In genomic region chr17:56471136-56471535, GRCm38 (mm10) we compare ENCODE assay signal across 20 mouse cellular contexts. TPM values are rescaled to one million over a fixed set of nuclear protein-coding genes. Genes with fewer than 3 reads are reported as not detected.
A peak's percentile ranks its signal among the peaks of the same experiment; 100 is the strongest.
DNase-seq lines count a peak whose midpoint lies in the region; ATAC-seq and TF ChIP-seq lines count a peak whose summit lies in the region.
"Had no signal": no experiment of that assay in that cellular context is flagged by ENCODE, and none has a peak within 500 bp of the region (broad histone marks: within the 10 kb centered on the region; RNA-seq: fewer than 3 reads in every experiment).

No protein-coding gene starts in this region.

- peaks cover 18% of the 10 kb centered on the region for H3K36me3 ChIP-seq in embryonic facial prominence, embryonic 10.5 days (replicated peaks)
- H3K36me3 ChIP-seq in neural tube, embryonic 13.5 days = 0 out of 2 replicates have a peak, but pooled peaks cover 7% of the 10 kb centered on the region
- H3K36me3 ChIP-seq: liver, embryonic 15.5 days had no signal

- no peak for ATAC-seq in neural tube, embryonic 13.5 days (ENCODE audit: low read depth)
- ATAC-seq: Patski had no signal

- peaks cover 92% of the 10 kb centered on the region for H3K4me1 ChIP-seq in embryonic facial prominence, embryonic 10.5 days
- H3K4me1 ChIP-seq in neural tube, embryonic 13.5 days (replicated peaks) = peaks cover 87% of the 10 kb centered on the region

- DNase-seq in adrenal gland, postnatal 14 days = peak; percentile 67
- no peak for DNase-seq in adrenal gland, postnatal 10 days
- DNase-seq in layer of hippocampus, adult 2 months (ENCODE audit: low spot score in 2 of 2) = no peak
- DNase-seq in layer of hippocampus, postnatal 36 days = no peak
- no peak for DNase-seq in embryonic facial prominence, embryonic 10.5 days (ENCODE audit: low spot score)
- no peak for DNase-seq in right cerebral cortex, postnatal 36 days (ENCODE audit: low spot score in 2 of 2)
- DNase-seq in right cerebral cortex, postnatal 25 days = no peak
- DNase-seq: kidney, adult 2 months had no signal

- TF ChIP-seq CTCF in layer of hippocampus, adult 2 months (conservative IDR thresholded peaks at IDR 0.05) = no peak

- peak overlapping the region; percentile 23; the same call in 1 of the 2 replicates for H3K27ac ChIP-seq in layer of hippocampus, adult 2 months
- H3K27ac ChIP-seq in embryonic facial prominence, embryonic 10.5 days (replicated peaks) = no peak overlapping the region
- H3K27ac ChIP-seq in neural tube, embryonic 13.5 days (replicated peaks) = 0 out of 2 replicates have a peak overlapping the region, but pooled peaks have one; percentile 87
- H3K27ac ChIP-seq: limb, embryonic 12.5 days; liver, embryonic 15.5 days had no signal

- peaks cover 58% of the 10 kb centered on the region for H3K27me3 ChIP-seq in embryonic facial prominence, embryonic 10.5 days (replicated peaks; ENCODE audit: low read depth, poor library complexity, severe bottlenecking)
- H3K27me3 ChIP-seq in neural tube, embryonic 13.5 days = no peaks in the 10 kb centered on the region
- H3K27me3 ChIP-seq: Patski had no signal

- 0 out of 2 replicates have a peak overlapping the region, but pooled peaks have one; percentile 65 for H3K9ac ChIP-seq in neural tube, embryonic 13.5 days
- H3K9ac ChIP-seq: limb, embryonic 12.5 days; liver, embryonic 15.5 days had no signal

- peaks cover 5% of the 10 kb centered on the region; the same call in 1 of the 2 replicates for H3K9me3 ChIP-seq in embryonic facial prominence, embryonic 10.5 days
- H3K9me3 ChIP-seq in neural tube, embryonic 13.5 days = no peaks in the 10 kb centered on the region
- H3K9me3 ChIP-seq: limb, embryonic 12.5 days; liver, embryonic 15.5 days had no signal

- peak overlapping the region; percentile 51 for H3K4me2 ChIP-seq in neural tube, embryonic 13.5 days

- 81% methylated on average over 5 of the region's 5 CpGs for WGBS in embryonic facial prominence, embryonic 10.5 days
- WGBS in neural tube, embryonic 13.5 days = 70% methylated on average over 5 of the region's 5 CpGs

- H3K4me3 ChIP-seq in layer of hippocampus, adult 2 months = no peak overlapping the region
- 0 out of 2 replicates have a peak overlapping the region, but pooled peaks have one; percentile 26 for H3K4me3 ChIP-seq in embryonic facial prominence, embryonic 10.5 days
- H3K4me3 ChIP-seq in neural tube, embryonic 13.5 days = no peak overlapping the region
- H3K4me3 ChIP-seq: erythroblast, embryonic 14.5 days had no signal

RNA-seq across cellular contexts. Expression of gene Ptprs, which starts 5.1 kb away (rescaled TPM):
- 97.0 and 102 TPM in 2 replicates for total RNA-seq in adrenal gland, postnatal 14 days (2021)
- 100 to 1,000 TPM in 1 of 2 experiments, 10 to 100 TPM in 1; 77.1 to 106 TPM for total RNA-seq in adrenal gland, postnatal 10 days (2021)
- 100 to 1,000 TPM; 666 to 670 TPM for total RNA-seq in layer of hippocampus, adult 2 months (2021)
- 100 to 1,000 TPM; 657 to 686 TPM for total RNA-seq in layer of hippocampus, postnatal 36 days (2021)
- 85.0 and 86.4 TPM in 2 replicates for polyA plus RNA-seq in embryonic facial prominence, embryonic 10.5 days (2016; fragmentation: Nextera tagmentation; extraction: Ambion mirVana)
- 251 and 260 TPM in 2 replicates for polyA plus RNA-seq in neural tube, embryonic 13.5 days (2015; fragmentation: Nextera tagmentation; extraction: Ambion mirVana)

RNA-seq across cellular contexts. Expression of gene Znrf4, which starts 41.1 kb away (rescaled TPM):
- total RNA-seq in adrenal gland, postnatal 14 days (2021) = not detected in 2 replicates
- not detected for total RNA-seq in adrenal gland, postnatal 10 days (2021)
- total RNA-seq in layer of hippocampus, adult 2 months (2021) = not detected
- total RNA-seq in layer of hippocampus, postnatal 36 days (2021) = not detected
- polyA plus RNA-seq in embryonic facial prominence, embryonic 10.5 days (2016; fragmentation: Nextera tagmentation; extraction: Ambion mirVana) = not detected in 2 replicates
- not detected in 2 replicates for polyA plus RNA-seq in neural tube, embryonic 13.5 days (2015; fragmentation: Nextera tagmentation; extraction: Ambion mirVana)
- total RNA-seq: hematopoietic stem cell, adult 5-6 weeks; left cerebral cortex, adult 18-20 months; neutrophil, adult 5-6 weeks had no signal
- polyA plus RNA-seq: erythroblast, embryonic 14.5 days; heart, embryonic 14.5 days; large intestine, adult 2 months; limb, embryonic 12.5 days; liver, embryonic 15.5 days; Patski; spleen, adult 2 months; stomach, embryonic 16.5 days had no signal
